Mouse (Mus musculus) cerebellum, adult (tissue): ENCODE data around the gene Ctsc.

Experiments
- ATAC-seq: cut with Nextera tagmentation; 2 replicates; pipeline ENCODE4 v1.9.2; 2017; ENCODE audit warnings: mild to moderate bottlenecking, moderate library complexity, mixed read lengths; ENCODE audit not compliant: insufficient number of reproducible peaks, low FRiP score, low TSS enrichment

Gene Ctsc

GRCm38 (mm10) chr7:88293907-88294306, 16.0 kb downstream of the Ctsc start:
- ATAC-seq, result no peak

DNA sequence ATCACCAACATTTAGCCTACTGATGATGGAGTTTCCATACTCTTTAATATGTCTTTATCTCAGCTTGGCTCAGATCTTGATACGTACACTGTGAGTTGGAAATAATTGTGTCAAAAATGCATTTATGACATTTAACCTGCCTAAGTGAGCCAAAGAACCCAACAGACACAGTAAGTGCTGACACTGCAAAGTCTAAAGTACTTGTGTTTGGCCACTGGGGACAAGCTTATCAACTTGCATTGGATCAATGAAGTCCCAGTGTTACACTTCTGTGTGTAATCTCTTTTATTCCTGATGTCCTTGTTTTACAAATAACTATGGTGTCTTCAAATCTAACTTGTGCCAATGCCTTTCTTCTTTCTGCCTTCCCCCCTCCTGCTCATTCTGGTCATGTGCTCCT, 18.1 kb downstream of the Ctsc start:
- ATAC-seq, result no peak

DNA sequence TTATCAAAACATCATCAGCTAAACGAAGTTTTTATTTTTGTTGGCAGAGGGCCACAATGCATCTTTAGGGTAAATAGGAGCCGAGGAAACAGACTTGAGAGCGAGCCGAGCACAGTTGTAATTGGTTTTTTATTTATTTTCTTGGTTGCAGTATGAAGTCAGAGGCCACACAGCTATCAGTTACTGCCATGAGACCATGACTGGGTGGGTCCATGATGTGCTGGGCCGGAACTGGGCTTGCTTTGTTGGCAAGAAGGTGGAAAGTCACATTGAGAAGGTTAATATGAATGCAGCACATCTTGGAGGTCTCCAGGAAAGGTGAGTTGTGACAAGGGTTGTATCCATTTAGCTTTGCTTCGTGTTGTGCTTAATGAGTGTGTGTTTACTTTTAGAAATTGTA, 19.0 kb downstream of the Ctsc start:
- no peak for ATAC-seq

DNA sequence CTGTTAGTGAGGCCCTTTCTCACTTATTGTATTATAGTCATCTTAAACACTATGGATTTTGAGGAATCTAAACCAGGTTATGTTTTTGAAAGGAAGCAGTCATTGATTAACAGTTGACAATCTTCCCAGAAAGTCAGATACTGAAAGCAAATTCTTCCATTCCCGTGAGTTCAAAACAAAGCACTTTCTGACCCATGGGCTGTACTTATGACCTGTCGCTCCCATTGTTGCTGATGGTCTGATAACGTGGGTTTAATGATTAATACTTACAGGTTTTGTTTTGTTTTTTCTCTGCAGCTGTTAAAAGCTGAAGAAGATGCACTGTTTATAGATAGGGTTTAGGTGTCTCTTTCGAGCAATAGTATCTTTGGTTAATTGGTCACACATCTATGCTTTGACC, 27.9 kb downstream of the Ctsc start:
- no peak for ATAC-seq

DNA sequence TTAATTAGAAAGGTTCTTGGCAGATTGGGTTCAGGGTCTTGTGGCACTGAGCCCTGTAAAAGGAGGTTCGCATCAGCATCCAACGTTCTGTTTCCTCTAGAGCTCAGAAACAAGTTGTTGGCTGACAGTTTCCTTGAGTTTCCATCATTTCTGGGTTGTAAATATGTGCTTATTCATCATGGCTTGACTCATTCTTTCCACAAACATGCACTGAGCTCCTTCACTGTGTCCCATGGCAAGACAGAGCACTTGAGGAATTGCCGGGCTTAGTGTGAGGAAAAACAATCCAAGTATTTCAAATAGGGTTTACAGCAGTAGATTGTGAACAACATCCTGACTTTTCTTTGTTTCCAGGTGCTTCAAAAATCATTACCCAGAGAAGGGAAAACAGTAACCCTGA, 28.8 kb downstream of the Ctsc start:
- no peak for ATAC-seq

DNA sequence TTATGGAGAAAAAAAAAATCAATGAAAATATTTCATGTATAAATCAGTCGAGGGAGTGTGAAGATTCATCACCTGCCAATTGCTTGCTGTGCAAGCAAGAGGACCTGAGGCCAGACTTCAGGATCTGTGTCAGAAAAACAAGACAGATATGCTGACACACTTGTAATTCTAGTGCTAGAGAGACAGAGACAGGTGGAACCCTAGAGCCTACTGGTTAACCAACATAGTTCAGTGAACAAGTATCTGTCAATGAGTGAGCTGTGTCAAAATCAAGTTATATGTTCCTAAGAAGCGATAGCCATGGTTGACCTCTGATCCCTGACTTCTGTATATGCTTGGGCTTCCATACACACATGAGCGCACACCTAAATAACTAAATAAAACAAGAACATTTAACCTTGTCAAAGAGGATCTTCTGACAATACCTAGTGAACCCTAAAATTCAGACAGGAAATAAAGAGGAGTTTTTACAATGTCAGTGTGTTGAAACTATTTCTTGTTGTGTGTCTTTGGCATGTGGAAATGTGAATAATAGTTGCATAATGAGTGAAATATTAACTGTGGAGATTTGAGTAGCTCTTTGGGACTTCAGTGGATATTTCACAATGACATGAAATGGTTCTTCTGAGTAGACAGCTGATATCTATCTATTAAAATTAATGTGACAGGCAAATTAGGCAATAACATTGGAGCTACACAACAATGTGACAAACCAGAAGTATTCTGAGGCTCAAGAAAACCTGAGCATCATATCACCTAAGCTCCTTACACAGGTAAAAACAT, 32.7 kb downstream of the Ctsc start:
- ATAC-seq, result no peak

- ATAC-seq, result no peak
Observed at GRCm38 (mm10) chr7:88316408-88316807, 38.5 kb downstream of the Ctsc start.

- no peak for ATAC-seq
Observed at GRCm38 (mm10) chr7:88318474-88318873, 40.6 kb downstream of the Ctsc start.

DNA sequence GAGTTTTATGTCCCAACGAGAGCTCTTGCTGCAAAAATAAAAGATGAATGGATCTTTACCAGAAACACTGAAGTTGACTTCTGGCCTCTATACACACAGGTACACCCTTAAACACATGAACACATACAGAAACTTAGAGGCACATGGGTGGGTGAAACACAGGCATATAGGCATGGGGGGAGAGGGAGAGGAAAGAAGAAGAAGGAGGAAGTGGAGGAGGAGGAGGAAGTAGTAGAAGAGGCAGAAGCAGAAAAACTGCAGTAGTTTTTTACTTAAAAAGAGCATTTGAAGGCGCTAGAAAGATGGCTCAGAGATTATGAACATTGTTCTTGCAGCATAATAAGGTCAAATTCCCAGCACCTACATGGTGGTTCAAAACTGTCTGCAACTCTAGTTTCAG, 41.0 kb downstream of the Ctsc start:
- no peak for ATAC-seq

- no peak for ATAC-seq
Observed at GRCm38 (mm10) chr7:88319414-88320140, 41.7 kb downstream of the Ctsc start.

DNA sequence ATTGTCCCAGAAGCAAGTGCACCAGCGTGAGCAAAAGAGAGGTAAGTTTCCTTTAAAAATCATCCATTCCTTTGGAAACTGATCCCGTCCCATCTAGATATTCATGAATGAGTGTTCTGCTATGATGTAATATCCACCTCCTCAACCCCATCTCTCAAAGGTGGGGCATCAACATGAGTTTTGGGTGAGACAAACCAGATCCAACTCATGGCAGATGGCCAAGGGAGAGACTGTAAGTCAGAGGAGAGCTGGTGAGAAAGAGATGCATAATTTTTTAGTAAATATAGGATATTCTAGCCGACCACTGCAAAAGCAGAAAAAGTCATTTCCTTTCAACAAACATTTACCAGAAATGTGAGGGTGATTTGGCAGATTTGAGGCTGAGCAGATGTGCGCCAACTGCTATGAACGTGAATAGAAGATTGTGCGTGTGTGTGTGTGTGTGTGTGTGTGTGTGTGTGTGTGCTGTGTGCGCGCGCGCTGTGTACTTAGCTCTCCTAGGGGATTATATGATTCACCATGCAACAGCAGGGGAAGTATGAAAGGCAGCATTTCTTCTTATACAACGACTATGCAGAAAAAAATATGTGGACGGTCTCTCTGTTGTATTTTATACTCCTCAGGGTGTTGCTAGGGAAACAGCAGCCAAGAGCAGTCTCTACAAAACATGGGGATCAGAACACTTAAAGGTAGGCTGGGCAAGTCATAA, 42.9 kb downstream of the Ctsc start:
- ATAC-seq, result no peak

DNA sequence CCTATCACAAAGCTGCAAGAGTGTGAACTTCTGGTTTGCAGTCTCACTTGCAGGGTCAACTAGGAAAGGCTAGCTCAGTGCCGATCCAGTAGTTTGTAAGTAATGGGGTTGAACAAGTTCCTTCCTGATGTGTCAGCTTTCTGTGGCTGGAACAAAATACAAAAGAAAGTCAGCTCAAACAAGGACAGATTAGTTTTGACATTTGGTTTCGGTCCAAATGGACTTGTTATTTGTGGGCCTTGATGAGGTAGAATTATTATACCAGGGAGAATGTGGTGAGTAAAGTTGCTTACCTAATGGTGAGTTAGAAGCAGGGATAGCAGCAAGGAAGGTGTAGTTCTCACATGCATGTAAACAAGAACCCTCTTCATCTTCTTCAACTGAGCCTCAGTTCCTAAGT, 44.5 kb downstream of the Ctsc start:
- no peak for ATAC-seq

GRCm38 (mm10) chr7:88327495-88327894, 49.6 kb downstream of the Ctsc start:
- no peak for ATAC-seq

- ATAC-seq, result no peak
Observed at GRCm38 (mm10) chr7:88343828-88344227, 65.9 kb downstream of the Ctsc start.

DNA sequence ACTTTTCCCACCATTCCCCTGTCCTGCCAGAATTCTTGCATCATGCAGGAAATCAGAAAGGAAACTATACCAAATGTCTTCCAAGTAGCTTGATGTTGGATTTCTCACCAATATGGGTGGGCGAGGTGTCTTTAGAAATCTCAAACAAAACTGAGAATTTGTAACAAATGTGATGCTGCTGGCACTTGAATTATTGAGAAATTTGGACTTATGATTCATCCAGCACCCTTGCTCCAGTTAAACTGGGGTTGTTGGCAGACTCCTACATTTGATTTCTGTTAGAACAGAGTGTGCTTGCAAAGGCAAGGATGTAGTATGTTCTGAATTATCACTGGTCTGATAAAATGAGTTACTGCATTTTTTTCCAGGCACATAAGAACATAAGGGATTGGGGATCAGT, 68.2 kb downstream of the Ctsc start:
- ATAC-seq, result no peak

GRCm38 (mm10) chr7:88356871-88357776, 79.2 kb downstream of the Ctsc start:
- ATAC-seq, result no peak

GRCm38 (mm10) chr7:88358042-88358878, 80.4 kb downstream of the Ctsc start:
- no peak for ATAC-seq
